Comparison of ENCODE assay signal across 10 mouse cellular contexts in genomic region chr11:105151226-105152016, GRCm38 (mm10). TPM values are rescaled to one million over a fixed set of nuclear protein-coding genes. Genes with fewer than 3 reads are reported as not detected.
DNase-seq lines count a peak whose midpoint lies in the region; ATAC-seq lines count a peak whose summit lies in the region.
"Had no signal": no experiment of that assay in that cellular context is flagged by ENCODE, and none has a peak within 500 bp of the region (broad histone marks: within the 10 kb centered on the region; RNA-seq: fewer than 3 reads in every experiment).

No protein-coding gene starts in this region.

- no peak for ATAC-seq in heart, embryonic 13.5 days (ENCODE audit: extremely low read depth, insufficient number of reproducible peaks, low FRiP score, low TSS enrichment)
- peak; percentile 66 for ATAC-seq in limb, embryonic 11.5 days (ENCODE audit: insufficient number of reproducible peaks, low FRiP score, low TSS enrichment, low read depth)

- no peak for DNase-seq in heart, postnatal 10 days
- DNase-seq in embryonic facial prominence, embryonic 10.5 days (ENCODE audit: low spot score) = peak; percentile 47
- peak; percentile 77 for DNase-seq in limb, embryonic 11.5 days (ENCODE audit: low spot score)
- DNase-seq in splenic B cell, adult 2 months (ENCODE audit: low read depth, low spot score) = peak; percentile 10
- no peak for DNase-seq in adrenal gland, adult 2 months
- no peak for DNase-seq in gastrocnemius, postnatal 14 days
- no peak for DNase-seq in gastrocnemius, postnatal 10 days

- 26% methylated on average over 18 of the region's 19 CpGs for WGBS in heart, embryonic 13.5 days
- WGBS in embryonic facial prominence, embryonic 10.5 days = 21% methylated on average over 19 of the region's 19 CpGs
- 11% methylated on average over 17 of the region's 19 CpGs for WGBS in limb, embryonic 11.5 days

- no peaks in the 10 kb centered on the region for H3K36me3 ChIP-seq in heart, embryonic 13.5 days
- no peaks in the 10 kb centered on the region for H3K36me3 ChIP-seq in embryonic facial prominence, embryonic 10.5 days (replicated peaks)
- H3K36me3 ChIP-seq in limb, embryonic 11.5 days (ENCODE audit: control insufficient read depth, insufficient read depth, low read length) = no peaks in the 10 kb centered on the region
- no peaks in the 10 kb centered on the region for H3K36me3 ChIP-seq in splenic B cell, adult 2 months (ENCODE audit: control insufficient read depth, insufficient read depth, low read length, poor library complexity, severe bottlenecking)

- peaks cover 41% of the 10 kb centered on the region for H3K4me1 ChIP-seq in heart, embryonic 13.5 days
- peaks cover 59% of the 10 kb centered on the region for H3K4me1 ChIP-seq in embryonic facial prominence, embryonic 10.5 days
- peaks cover 26% of the 10 kb centered on the region for H3K4me1 ChIP-seq in limb, embryonic 11.5 days (ENCODE audit: control insufficient read depth, insufficient read depth, low read length)

- H3K27ac ChIP-seq in heart, embryonic 13.5 days (replicated peaks) = no peak overlapping the region
- no peak overlapping the region for H3K27ac ChIP-seq in embryonic facial prominence, embryonic 10.5 days (replicated peaks)
- H3K27ac ChIP-seq in limb, embryonic 11.5 days (replicated peaks; ENCODE audit: low read depth, low read length) = no peak overlapping the region

- H3K9ac ChIP-seq in heart, embryonic 13.5 days = peak overlapping the region; percentile 37; the same call in 1 of the 2 replicates
- H3K9ac ChIP-seq in limb, embryonic 11.5 days (ENCODE audit: low read length) = no peak overlapping the region

- no peaks in the 10 kb centered on the region for H3K27me3 ChIP-seq in heart, embryonic 13.5 days (replicated peaks)
- H3K27me3 ChIP-seq in embryonic facial prominence, embryonic 10.5 days (replicated peaks; ENCODE audit: low read depth, poor library complexity, severe bottlenecking) = peaks cover 18% of the 10 kb centered on the region
- H3K27me3 ChIP-seq in limb, embryonic 11.5 days (ENCODE audit: control insufficient read depth, insufficient read depth, low read length) = no peaks in the 10 kb centered on the region
- no peaks in the 10 kb centered on the region for H3K27me3 ChIP-seq in splenic B cell, adult 2 months (ENCODE audit: control insufficient read depth, insufficient read depth, low read length, poor library complexity, severe bottlenecking)

- no peaks in the 10 kb centered on the region for H3K9me3 ChIP-seq in heart, embryonic 13.5 days
- no peaks in the 10 kb centered on the region for H3K9me3 ChIP-seq in embryonic facial prominence, embryonic 10.5 days
- H3K9me3 ChIP-seq in limb, embryonic 11.5 days (ENCODE audit: control insufficient read depth, low read length) = no peaks in the 10 kb centered on the region

- peak overlapping the region; percentile 13; the same call in 1 of the 2 replicates for H3K4me3 ChIP-seq in heart, embryonic 13.5 days
- H3K4me3 ChIP-seq in embryonic facial prominence, embryonic 10.5 days = no peak overlapping the region; the same call in 1 of the 2 replicates
- 0 out of 2 replicates have a peak overlapping the region, but pooled peaks have one; percentile 1 for H3K4me3 ChIP-seq in limb, embryonic 11.5 days (ENCODE audit: low read depth, low read length)

- intact Hi-C loops in heart, postnatal 10 days (cut with DNase I) = no loop called here
- intact Hi-C loops in gastrocnemius, postnatal 14 days (cut with DNase I; ENCODE audit: low total_unique reads) = no loop called here

- H3K4me2 ChIP-seq in heart, embryonic 13.5 days = peak overlapping the region; percentile 51
- 0 out of 2 replicates have a peak overlapping the region, but pooled peaks have one; percentile 1 for H3K4me2 ChIP-seq in limb, embryonic 11.5 days (ENCODE audit: low read depth, severe bottlenecking)

RNA-seq across cellular contexts. Expression of gene Gm10842, which starts 4.7 kb away (rescaled TPM):
- polyA plus RNA-seq in heart, embryonic 13.5 days (2015; fragmentation: Nextera tagmentation; extraction: Ambion mirVana) = not detected in 2 replicates
- not detected for total RNA-seq in heart, postnatal 10 days (2021)
- not detected in 2 replicates for polyA plus RNA-seq in embryonic facial prominence, embryonic 10.5 days (2016; fragmentation: Nextera tagmentation; extraction: Ambion mirVana)
- polyA plus RNA-seq in limb, embryonic 11.5 days (2014; fragmentation: Nextera tagmentation; extraction: Ambion mirVana) = not detected in 2 replicates
- not detected for total RNA-seq in adrenal gland, adult 2 months (2021)
- polyA plus RNA-seq in adrenal gland, adult 2 months (2012; rRNA removed) = not detected in 2 replicates
- not detected for total RNA-seq in gastrocnemius, postnatal 14 days (2021)
- total RNA-seq in gastrocnemius, postnatal 10 days (2021) = not detected
- total RNA-seq: heart, postnatal 25 days had no signal
- polyA plus RNA-seq: small intestine, adult 2 months had no signal

RNA-seq across cellular contexts. Expression of gene Mettl2, which starts 25.2 kb away (rescaled TPM):
- 26.8 and 29.7 TPM in 2 replicates for polyA plus RNA-seq in heart, embryonic 13.5 days (2015; fragmentation: Nextera tagmentation; extraction: Ambion mirVana)
- 10 to 100 TPM; 13.6 to 14.3 TPM for total RNA-seq in heart, postnatal 10 days (2021)
- 55.0 and 57.2 TPM in 2 replicates for polyA plus RNA-seq in embryonic facial prominence, embryonic 10.5 days (2016; fragmentation: Nextera tagmentation; extraction: Ambion mirVana)
- polyA plus RNA-seq in limb, embryonic 11.5 days (2014; fragmentation: Nextera tagmentation; extraction: Ambion mirVana) = 49.8 and 58.5 TPM in 2 replicates
- total RNA-seq in adrenal gland, adult 2 months (2021) = 10 to 100 TPM; 18.9 to 24.0 TPM
- polyA plus RNA-seq in adrenal gland, adult 2 months (2012; rRNA removed) = 9.0 and 9.2 TPM in 2 replicates
- total RNA-seq in gastrocnemius, postnatal 14 days (2021) = 1 to 10 TPM; 6.9 to 9.6 TPM
- 10 to 100 TPM; 11.7 to 12.6 TPM for total RNA-seq in gastrocnemius, postnatal 10 days (2021)

RNA-seq across cellular contexts. Expression of gene Tlk2, which starts 27.2 kb away (rescaled TPM):
- polyA plus RNA-seq in heart, embryonic 13.5 days (2015; fragmentation: Nextera tagmentation; extraction: Ambion mirVana) = 12.2 and 13.2 TPM in 2 replicates
- 10 to 100 TPM; 47.9 to 50.7 TPM for total RNA-seq in heart, postnatal 10 days (2021)
- polyA plus RNA-seq in embryonic facial prominence, embryonic 10.5 days (2016; fragmentation: Nextera tagmentation; extraction: Ambion mirVana) = 23.5 and 28.4 TPM in 2 replicates
- 29.9 and 30.1 TPM in 2 replicates for polyA plus RNA-seq in limb, embryonic 11.5 days (2014; fragmentation: Nextera tagmentation; extraction: Ambion mirVana)
- 10 to 100 TPM; 44.6 to 68.5 TPM for total RNA-seq in adrenal gland, adult 2 months (2021)
- 7.1 and 10.9 TPM in 2 replicates for polyA plus RNA-seq in adrenal gland, adult 2 months (2012; rRNA removed)
- 10 to 100 TPM; 32.3 to 33.6 TPM for total RNA-seq in gastrocnemius, postnatal 14 days (2021)
- total RNA-seq in gastrocnemius, postnatal 10 days (2021) = 10 to 100 TPM; 39.6 to 48.6 TPM

Comparison
In these comparisons a context has a peak if more than half of its experiments do, and no peak if none do; other contexts are left out.
1. DNase-seq: peak in embryonic facial prominence, embryonic 10.5 days (single experiment), limb, embryonic 11.5 days (single experiment) and splenic B cell, adult 2 months (single experiment); none in heart, postnatal 10 days (0 of 2), adrenal gland, adult 2 months (single experiment), gastrocnemius, postnatal 14 days (single experiment) and gastrocnemius, postnatal 10 days (single experiment).